Mouse (Mus musculus): ENCODE results near the gene Denr. TPM values are rescaled to one million over a fixed set of nuclear protein-coding genes. Genes with fewer than 3 reads are reported as not detected.

Gene Denr
- polyA plus RNA-seq, 1 experiment = 9.7 TPM

GRCm38 (mm10) chr5:123972453-123972852 is 65.5 kb downstream of the Denr start:
- H3K36me3 ChIP-seq (ENCODE audit: control insufficient read depth, insufficient read depth, low read length) = no peaks in the 10 kb centered on the region
- TF ChIP-seq CTCF (IDR thresholded peaks at IDR 0.05; ENCODE audit: borderline replicate concordance, control insufficient read depth, extremely low read depth, insufficient read depth, low read length, poor library complexity) (no peak), POLR2A (IDR thresholded peaks at IDR 0.05; ENCODE audit: control insufficient read depth, extremely low read depth, insufficient read depth, low read length, poor library complexity) (no peak)
- peaks cover 14% of the 10 kb centered on the region for H3K4me1 ChIP-seq (replicated peaks; ENCODE audit: control insufficient read depth, insufficient read depth, low read length)
- WGBS = 83% methylated on average over 6 of the region's 6 CpGs
- no peak for DNase-seq
- H3K4me3 ChIP-seq (ENCODE audit: control insufficient read depth, insufficient read depth, low read length) = no peak overlapping the region
- no peak overlapping the region for H3K27ac ChIP-seq (ENCODE audit: control insufficient read depth, insufficient read depth, low read length)
- no peaks in the 10 kb centered on the region for H3K27me3 ChIP-seq (ENCODE audit: control insufficient read depth, insufficient read depth, low read length)

- under 1% methylated on average over 106 of the region's 106 CpGs for WGBS
- no peak for TF ChIP-seq POLR2A (IDR thresholded peaks at IDR 0.05; ENCODE audit: control insufficient read depth, extremely low read depth, insufficient read depth, low read length, poor library complexity)
- no peak for TF ChIP-seq CTCF (IDR thresholded peaks at IDR 0.05; ENCODE audit: borderline replicate concordance, control insufficient read depth, extremely low read depth, insufficient read depth, low read length, poor library complexity)
- peak within 1 kb of the TSS; percentile 76 for H3K4me3 ChIP-seq (ENCODE audit: control insufficient read depth, insufficient read depth, low read length)
- peaks cover 14% of the 10 kb centered on the region for H3K4me1 ChIP-seq (replicated peaks; ENCODE audit: control insufficient read depth, insufficient read depth, low read length)
- DNase-seq = peak; percentile 73
- H3K27ac ChIP-seq (ENCODE audit: control insufficient read depth, insufficient read depth, low read length) = no peak within 1 kb of the TSS; the same call in 1 of the 2 replicates
- no peaks in the 10 kb centered on the region for H3K27me3 ChIP-seq (ENCODE audit: control insufficient read depth, insufficient read depth, low read length)
- H3K36me3 ChIP-seq (ENCODE audit: control insufficient read depth, insufficient read depth, low read length) = no peaks in the 10 kb centered on the region
Measured at GRCm38 (mm10) chr5:123973299-123974178, 66.6 kb downstream of the Denr start, which contains the start of gene Hip1r. Hip1r (plus strand) TSS chr5:123973628.

- Histone ChIP-seq H3K27me3 (ENCODE audit: control insufficient read depth, insufficient read depth, low read length) (no peaks in the 10 kb centered on the region), H3K4me1 (replicated peaks; ENCODE audit: control insufficient read depth, insufficient read depth, low read length) (peaks cover 14% of the 10 kb centered on the region), H3K36me3 (ENCODE audit: control insufficient read depth, insufficient read depth, low read length) (no peaks in the 10 kb centered on the region), H3K4me3 (ENCODE audit: control insufficient read depth, insufficient read depth, low read length) (peak overlapping the region; percentile 76), H3K27ac (ENCODE audit: control insufficient read depth, insufficient read depth, low read length) (no peak overlapping the region; the same call in 1 of the 2 replicates)
- 2% methylated on average over 14 of the region's 14 CpGs for WGBS
- TF ChIP-seq POLR2A (IDR thresholded peaks at IDR 0.05; ENCODE audit: control insufficient read depth, extremely low read depth, insufficient read depth, low read length, poor library complexity) = no peak
- TF ChIP-seq CTCF (IDR thresholded peaks at IDR 0.05; ENCODE audit: borderline replicate concordance, control insufficient read depth, extremely low read depth, insufficient read depth, low read length, poor library complexity) = no peak
- no peak for DNase-seq
Measured at GRCm38 (mm10) chr5:123974179-123974485, 67.2 kb downstream of the Denr start.

- H3K36me3 ChIP-seq (ENCODE audit: control insufficient read depth, insufficient read depth, low read length) = no peaks in the 10 kb centered on the region
- TF ChIP-seq CTCF (IDR thresholded peaks at IDR 0.05; ENCODE audit: borderline replicate concordance, control insufficient read depth, extremely low read depth, insufficient read depth, low read length, poor library complexity) = no peak
- TF ChIP-seq POLR2A (IDR thresholded peaks at IDR 0.05; ENCODE audit: control insufficient read depth, extremely low read depth, insufficient read depth, low read length, poor library complexity) = no peak
- DNase-seq = peak; percentile 22
- no peak overlapping the region for H3K27ac ChIP-seq (ENCODE audit: control insufficient read depth, insufficient read depth, low read length)
- peaks cover 14% of the 10 kb centered on the region for H3K4me1 ChIP-seq (replicated peaks; ENCODE audit: control insufficient read depth, insufficient read depth, low read length)
- 12% methylated on average over 11 of the region's 11 CpGs for WGBS
- no peaks in the 10 kb centered on the region for H3K27me3 ChIP-seq (ENCODE audit: control insufficient read depth, insufficient read depth, low read length)
- no peak overlapping the region for H3K4me3 ChIP-seq (ENCODE audit: control insufficient read depth, insufficient read depth, low read length)
Measured at GRCm38 (mm10) chr5:123974616-123975111, 67.7 kb downstream of the Denr start.

- H3K27me3 ChIP-seq (ENCODE audit: control insufficient read depth, insufficient read depth, low read length) = no peaks in the 10 kb centered on the region
- peaks cover 14% of the 10 kb centered on the region for H3K4me1 ChIP-seq (replicated peaks; ENCODE audit: control insufficient read depth, insufficient read depth, low read length)
- 50% methylated on average over 6 of the region's 6 CpGs for WGBS
- DNase-seq = no peak
- no peaks in the 10 kb centered on the region for H3K36me3 ChIP-seq (ENCODE audit: control insufficient read depth, insufficient read depth, low read length)
- no peak for TF ChIP-seq POLR2A (IDR thresholded peaks at IDR 0.05; ENCODE audit: control insufficient read depth, extremely low read depth, insufficient read depth, low read length, poor library complexity)
- TF ChIP-seq CTCF (IDR thresholded peaks at IDR 0.05; ENCODE audit: borderline replicate concordance, control insufficient read depth, extremely low read depth, insufficient read depth, low read length, poor library complexity) = no peak
- no peak overlapping the region for H3K27ac ChIP-seq (ENCODE audit: control insufficient read depth, insufficient read depth, low read length)
- no peak overlapping the region for H3K4me3 ChIP-seq (ENCODE audit: control insufficient read depth, insufficient read depth, low read length)
Measured at GRCm38 (mm10) chr5:123975668-123976180, 68.7 kb downstream of the Denr start.

- peaks cover 14% of the 10 kb centered on the region for H3K4me1 ChIP-seq (replicated peaks; ENCODE audit: control insufficient read depth, insufficient read depth, low read length)
Measured at GRCm38 (mm10) chr5:123977231-123977630, 70.3 kb downstream of the Denr start.

More at GRCm38 (mm10) chr5:123977231-123977630, 70.3 kb downstream of the Denr start:
- H3K27me3 ChIP-seq (ENCODE audit: control insufficient read depth, insufficient read depth, low read length) = no peaks in the 10 kb centered on the region
- 96% methylated on average over 3 of the region's 3 CpGs for WGBS
- no peak overlapping the region for H3K27ac ChIP-seq (ENCODE audit: control insufficient read depth, insufficient read depth, low read length)
- DNase-seq = no peak
- H3K36me3 ChIP-seq (ENCODE audit: control insufficient read depth, insufficient read depth, low read length) = no peaks in the 10 kb centered on the region
- TF ChIP-seq CTCF (IDR thresholded peaks at IDR 0.05; ENCODE audit: borderline replicate concordance, control insufficient read depth, extremely low read depth, insufficient read depth, low read length, poor library complexity) = no peak
- no peak for TF ChIP-seq POLR2A (IDR thresholded peaks at IDR 0.05; ENCODE audit: control insufficient read depth, extremely low read depth, insufficient read depth, low read length, poor library complexity)
- H3K4me3 ChIP-seq (ENCODE audit: control insufficient read depth, insufficient read depth, low read length) = no peak overlapping the region

Data from thymus, adult 2 months (tissue).